Mouse (Mus musculus) hindbrain, embryonic 14.5 days (tissue): ENCODE results near the gene Apbb1ip. TPM values are rescaled to one million over a fixed set of nuclear protein-coding genes. Genes with fewer than 3 reads are reported as not detected.

Experiments used
- ATAC-seq: fragments of 200-750 bp; cut with Nextera tagmentation; 2 replicates; pipeline ENCODE4 v1.8.0; 2017; ENCODE audit warnings: moderate number of reproducible peaks, mild to moderate bottlenecking, moderate TSS enrichment, moderate library complexity; ENCODE audit not compliant: low FRiP score
- DNase-seq: peaks from one replicate; pipeline ENCODE4 v3.0.0-alpha.2; 2015; ENCODE audit warnings: low spot score
- H3K27ac ChIP-seq: fragments of 300-500 bp; sonication (generic); 2 replicates; pipeline ENCODE4 v1.5.1; 2014; ENCODE audit warnings: mild to moderate bottlenecking, moderate library complexity
- H3K27me3 ChIP-seq: fragments of 300-500 bp; sonication (generic); 2 replicates; pipeline ENCODE4 v1.6.1; 2014; ENCODE audit warnings: mild to moderate bottlenecking, low read length, mixed read lengths; ENCODE audit not compliant: control insufficient read depth, insufficient read depth
- H3K36me3 ChIP-seq: fragments of 300-500 bp; sonication (generic); replicated peaks from 2 replicates; pipeline ENCODE4 v1.6.1; 2014; ENCODE audit not compliant: control insufficient read depth, insufficient read depth
- H3K4me1 ChIP-seq: fragments of 300-500 bp; sonication (generic); replicated peaks from 2 replicates; pipeline ENCODE4 v1.6.1; 2014; ENCODE audit warnings: antibody characterized with exemption, low read length, mixed read lengths; ENCODE audit not compliant: control insufficient read depth, insufficient read depth
- H3K4me2 ChIP-seq: fragments of 300-500 bp; sonication (generic); replicated peaks from 2 replicates; pipeline ENCODE4 v1.6.1; 2014; ENCODE audit warnings: mild to moderate bottlenecking, moderate library complexity
- H3K4me3 ChIP-seq: fragments of 300-500 bp; sonication (generic); replicated peaks from 2 replicates; pipeline ENCODE4 v1.5.1; 2014; ENCODE audit warnings: mild to moderate bottlenecking, low read length
- H3K9ac ChIP-seq: fragments of 300-500 bp; sonication (generic); 2 replicates; pipeline ENCODE4 v1.6.1; 2014
- H3K9me3 ChIP-seq: fragments of 300-500 bp; sonication (generic); 2 replicates; pipeline ENCODE4 v1.6.1; 2016; ENCODE audit warnings: low read length; ENCODE audit not compliant: control insufficient read depth
- whole genome bisulfite sequencing: fragments of 180-500 bp; shearing (Covaris S2); extraction: QIAGEN DNeasy Blood & Tissue Kit; methylation state at CpG from one replicate; pipeline ENCODE4 v1.1.7; 2014; 5-methylcytosine and 5-hydroxymethylcytosine counted together
- polyA plus RNA-seq: library from polyadenylated mRNA; unstranded; fragments of >200 nt; fragmentation: Nextera tagmentation; extraction: Ambion mirVana; gene quantifications from 2 replicates; pipeline ENCODE4 v1.2.1, GENCODE M21; 2014

The Apbb1ip gene
- polyA plus RNA-seq, 1 experiment from 2014 or later: 1.0 TPM

DNA sequence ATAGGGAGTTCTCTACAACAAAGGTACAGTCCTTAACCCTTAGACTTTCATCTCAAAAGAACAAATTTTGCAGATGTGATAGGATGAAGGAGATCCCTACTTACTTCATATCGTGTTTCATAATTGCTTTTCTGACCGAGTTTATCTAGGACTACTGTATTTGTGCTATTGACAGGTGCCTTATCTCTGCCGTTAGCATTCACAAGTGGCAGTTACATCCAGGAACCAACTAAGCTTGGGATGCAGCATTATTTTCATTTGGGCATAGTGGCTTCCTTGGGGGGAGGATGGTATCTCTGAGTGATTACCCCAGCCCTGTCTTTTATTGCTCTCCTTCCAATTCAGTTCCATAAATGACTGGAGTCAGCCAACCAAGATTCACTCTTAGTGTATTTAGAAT, 8.2 kb downstream of the Apbb1ip start:
- Histone ChIP-seq H3K9me3 (no peaks in the 10 kb centered on the region), H3K36me3 (no peaks in the 10 kb centered on the region), H3K4me2 (no peak overlapping the region), H3K9ac (no peak overlapping the region), H3K4me3 (no peak overlapping the region), H3K27ac (no peak overlapping the region), H3K4me1 (no peaks in the 10 kb centered on the region), H3K27me3 (no peaks in the 10 kb centered on the region)
- no peak for ATAC-seq
- 95% methylated on average over 3 of the region's 3 CpGs for WGBS
- no peak for DNase-seq

DNA sequence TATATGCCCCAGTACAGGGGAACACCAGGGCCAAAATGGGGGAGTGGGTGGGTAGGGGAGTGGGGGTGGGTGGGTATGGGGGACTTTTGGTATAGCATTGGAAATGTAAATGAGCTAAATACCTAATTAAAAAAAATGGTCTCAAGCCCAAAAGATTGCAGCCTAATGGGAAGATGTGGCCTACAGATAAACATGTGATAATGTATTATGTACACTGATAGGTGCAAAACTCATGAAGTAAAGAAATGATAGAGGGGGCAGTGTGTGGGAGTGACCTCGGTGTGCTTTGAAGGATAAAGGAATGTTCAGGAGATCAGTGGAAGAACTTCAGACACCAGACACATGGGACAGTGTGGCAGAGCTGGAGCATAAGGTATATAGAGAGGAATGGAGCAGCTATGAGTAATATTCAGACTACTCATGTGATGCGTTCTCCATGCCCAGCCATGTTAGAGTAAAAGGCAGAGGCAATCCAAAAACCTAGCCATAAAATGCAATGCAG, 9.3 kb downstream of the Apbb1ip start:
- Histone ChIP-seq H3K27me3 (no peaks in the 10 kb centered on the region), H3K4me3 (no peak overlapping the region), H3K4me2 (no peak overlapping the region), H3K9me3 (no peaks in the 10 kb centered on the region), H3K27ac (no peak overlapping the region), H3K36me3 (no peaks in the 10 kb centered on the region), H3K9ac (no peak overlapping the region), H3K4me1 (no peaks in the 10 kb centered on the region)
- 92% methylated on average over 2 of the region's 2 CpGs for WGBS
- ATAC-seq (no peak), DNase-seq (no peak)

DNA sequence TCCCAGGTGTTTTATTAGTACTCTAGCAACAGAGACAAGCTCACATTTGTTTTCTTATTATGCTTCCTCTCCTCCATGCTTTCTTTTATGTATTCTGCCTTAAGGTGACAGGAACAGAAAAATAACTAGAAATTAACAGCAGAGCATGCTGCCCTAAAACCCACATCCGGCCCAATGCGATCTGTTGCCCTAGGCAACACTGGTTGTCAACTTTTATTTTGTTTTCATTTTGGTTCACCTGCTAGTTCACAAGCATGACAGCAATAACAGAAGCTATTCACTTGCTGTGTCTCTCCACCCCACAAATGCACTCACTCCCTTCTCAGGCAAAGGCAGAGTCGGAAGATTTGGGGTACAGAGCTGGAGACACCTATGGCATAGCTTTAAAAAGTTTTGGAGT, 10.3 kb downstream of the Apbb1ip start:
- 74% methylated on average over 3 of the region's 3 CpGs for WGBS
- Histone ChIP-seq H3K27me3 (no peaks in the 10 kb centered on the region), H3K36me3 (no peaks in the 10 kb centered on the region), H3K4me1 (no peaks in the 10 kb centered on the region), H3K4me2 (no peak overlapping the region), H3K4me3 (no peak overlapping the region), H3K9me3 (no peaks in the 10 kb centered on the region), H3K9ac (no peak overlapping the region), H3K27ac (no peak overlapping the region)
- no peak for ATAC-seq
- DNase-seq: no peak

DNA sequence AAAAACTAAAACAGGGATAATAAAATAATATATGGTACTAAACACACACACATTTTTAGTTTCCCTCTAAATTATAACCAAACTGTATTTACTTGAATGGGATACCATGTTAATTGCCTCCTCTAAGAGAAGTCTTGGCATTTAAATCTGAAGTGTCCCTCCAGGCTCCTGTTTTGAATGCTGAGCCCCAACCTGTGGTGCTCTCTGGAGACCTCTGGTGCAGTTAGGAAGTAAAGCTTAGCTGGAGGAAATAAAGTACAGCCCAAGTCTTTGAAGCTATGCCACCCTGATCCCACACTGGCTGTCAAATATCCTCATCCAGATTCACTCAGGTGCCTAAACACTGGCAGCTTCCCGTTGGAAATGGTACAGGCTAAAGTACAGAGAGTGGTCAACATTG, 10.9 kb downstream of the Apbb1ip start:
- Histone ChIP-seq H3K27ac (no peak overlapping the region), H3K4me2 (no peak overlapping the region), H3K4me1 (no peaks in the 10 kb centered on the region), H3K9me3 (no peaks in the 10 kb centered on the region), H3K4me3 (no peak overlapping the region), H3K36me3 (no peaks in the 10 kb centered on the region), H3K27me3 (no peaks in the 10 kb centered on the region), H3K9ac (no peak overlapping the region)
- ATAC-seq: no peak
- no peak for DNase-seq
- WGBS: 67% methylated on average over 1 of the region's 1 CpGs

DNA sequence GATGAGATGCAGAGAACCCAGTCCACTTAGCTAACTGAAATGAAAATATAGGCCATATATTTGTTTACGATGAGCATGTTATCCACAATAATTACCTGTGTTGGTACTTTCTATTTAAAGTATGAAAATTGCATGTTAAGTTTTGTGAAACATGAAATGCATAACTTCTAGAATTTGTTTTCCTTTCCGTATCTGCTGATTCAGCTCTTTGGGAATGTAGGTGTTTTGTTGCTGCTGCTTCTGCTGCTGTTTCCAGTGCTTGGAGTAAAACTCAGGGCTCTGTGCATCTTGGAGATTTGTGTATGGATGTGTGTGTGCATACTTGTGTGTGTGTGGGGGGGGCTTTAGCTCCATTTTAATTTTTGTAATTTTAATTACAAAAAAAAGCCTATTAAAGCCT, 14.8 kb downstream of the Apbb1ip start:
- Histone ChIP-seq H3K4me2 (no peak overlapping the region), H3K4me3 (no peak overlapping the region), H3K9ac (no peak overlapping the region), H3K36me3 (no peaks in the 10 kb centered on the region), H3K4me1 (no peaks in the 10 kb centered on the region), H3K27ac (no peak overlapping the region), H3K27me3 (no peaks in the 10 kb centered on the region), H3K9me3 (no peaks in the 10 kb centered on the region)
- WGBS: 93% methylated on average over 2 of the region's 2 CpGs
- no peak for DNase-seq
- no peak for ATAC-seq

DNA sequence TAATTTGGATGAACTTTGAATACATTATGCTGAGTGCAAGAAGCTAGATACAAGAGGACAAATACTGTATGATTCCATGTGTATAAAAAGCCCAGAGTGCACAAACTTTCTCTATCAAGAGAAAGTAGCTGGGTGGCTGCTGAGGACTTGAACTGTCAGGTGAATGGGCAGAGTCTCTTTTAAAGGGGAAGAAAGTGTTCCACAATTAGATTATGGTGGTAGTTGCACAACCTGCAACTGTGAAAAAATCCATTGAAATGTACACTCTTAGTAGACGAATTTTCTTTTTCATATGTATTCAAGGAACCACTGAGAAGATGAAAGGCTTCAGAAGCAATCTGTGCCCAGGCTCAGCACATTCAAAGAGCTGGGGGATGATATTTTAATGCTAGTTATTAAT, 15.7 kb downstream of the Apbb1ip start:
- Histone ChIP-seq H3K4me2 (no peak overlapping the region), H3K4me1 (no peaks in the 10 kb centered on the region), H3K9ac (no peak overlapping the region), H3K27me3 (no peaks in the 10 kb centered on the region), H3K36me3 (no peaks in the 10 kb centered on the region), H3K27ac (no peak overlapping the region), H3K9me3 (no peaks in the 10 kb centered on the region), H3K4me3 (no peak overlapping the region)
- WGBS: 60% methylated on average over 1 of the region's 1 CpGs
- DNase-seq: no peak
- no peak for ATAC-seq

DNA sequence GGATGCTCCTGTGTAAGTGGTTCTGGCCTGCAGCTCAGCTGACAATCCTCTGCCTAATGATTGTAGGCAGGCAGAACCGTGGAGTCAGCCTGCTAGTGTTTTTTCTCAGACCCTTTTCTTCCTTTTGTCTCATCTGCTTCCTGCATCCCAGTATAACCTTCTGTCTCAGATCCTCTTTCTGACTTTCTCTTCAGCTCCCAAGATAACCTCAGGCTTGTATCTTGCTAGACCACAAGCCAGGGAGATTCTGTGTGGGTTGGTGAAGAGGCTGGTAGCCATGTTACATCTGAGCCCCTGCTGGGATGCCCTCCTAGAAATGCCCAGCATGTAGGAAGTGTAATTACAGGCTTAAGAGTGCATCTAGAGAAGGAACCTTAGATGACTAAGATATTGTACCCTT, 16.5 kb downstream of the Apbb1ip start:
- Histone ChIP-seq H3K36me3 (no peaks in the 10 kb centered on the region), H3K27me3 (no peaks in the 10 kb centered on the region), H3K4me3 (no peak overlapping the region), H3K4me2 (no peak overlapping the region), H3K9ac (no peak overlapping the region), H3K27ac (no peak overlapping the region), H3K9me3 (peaks cover 6% of the 10 kb centered on the region; the same call in 1 of the 2 replicates), H3K4me1 (no peaks in the 10 kb centered on the region)
- DNase-seq (no peak), ATAC-seq (no peak)
- WGBS: 44% methylated on average over 1 of the region's 1 CpGs

DNA sequence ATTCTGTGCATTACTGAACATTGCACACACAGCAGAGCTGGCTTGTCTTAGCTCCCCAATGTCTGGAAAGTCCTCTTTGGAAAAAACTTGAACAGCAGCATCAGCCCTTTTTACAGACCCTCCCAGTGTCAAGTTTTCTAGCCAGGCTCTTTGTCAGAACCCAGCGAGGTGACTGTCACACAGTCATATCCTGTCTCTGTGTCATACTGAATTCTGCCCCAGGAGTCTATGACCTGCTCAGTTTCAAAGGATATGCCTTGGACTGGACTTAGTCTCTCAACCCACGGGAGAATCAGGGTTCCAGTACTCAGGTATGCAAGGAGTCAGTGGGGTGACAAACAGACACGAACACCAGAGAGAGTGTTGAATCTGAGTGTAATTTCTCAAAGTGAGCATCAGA, 21.2 kb downstream of the Apbb1ip start:
- H3K27ac ChIP-seq: no peak overlapping the region
- WGBS: 76% methylated on average over 3 of the region's 3 CpGs
- no peak overlapping the region for H3K4me2 ChIP-seq
- no peak for ATAC-seq
- peaks cover 23% of the 10 kb centered on the region; the same call in 1 of the 2 replicates for H3K9me3 ChIP-seq
- H3K9ac ChIP-seq: no peak overlapping the region
- no peaks in the 10 kb centered on the region for H3K27me3 ChIP-seq
- no peak for DNase-seq
- no peaks in the 10 kb centered on the region for H3K36me3 ChIP-seq
- H3K4me3 ChIP-seq: no peak overlapping the region
- no peaks in the 10 kb centered on the region for H3K4me1 ChIP-seq

DNA sequence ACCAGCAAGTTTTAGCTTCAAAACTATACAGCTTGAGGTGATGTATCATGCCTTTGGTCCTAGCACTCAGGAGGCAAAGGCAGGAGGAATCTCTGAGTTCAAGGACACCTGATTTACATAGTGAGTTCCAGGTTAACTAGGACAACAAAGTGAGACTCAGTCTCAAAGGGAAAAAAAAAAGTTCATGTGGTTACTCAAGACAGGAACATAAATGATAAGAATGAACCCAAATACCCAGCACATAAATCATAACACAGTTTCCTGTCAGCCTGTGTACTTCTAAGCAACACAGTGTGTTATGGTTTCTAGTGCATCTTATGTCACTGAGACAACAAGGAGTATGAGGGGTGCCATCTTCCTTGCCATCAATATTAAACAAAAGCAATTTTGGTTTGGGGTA, 22.6 kb downstream of the Apbb1ip start:
- ATAC-seq: no peak
- H3K36me3 ChIP-seq: no peaks in the 10 kb centered on the region
- no peak overlapping the region for H3K9ac ChIP-seq

DNA sequence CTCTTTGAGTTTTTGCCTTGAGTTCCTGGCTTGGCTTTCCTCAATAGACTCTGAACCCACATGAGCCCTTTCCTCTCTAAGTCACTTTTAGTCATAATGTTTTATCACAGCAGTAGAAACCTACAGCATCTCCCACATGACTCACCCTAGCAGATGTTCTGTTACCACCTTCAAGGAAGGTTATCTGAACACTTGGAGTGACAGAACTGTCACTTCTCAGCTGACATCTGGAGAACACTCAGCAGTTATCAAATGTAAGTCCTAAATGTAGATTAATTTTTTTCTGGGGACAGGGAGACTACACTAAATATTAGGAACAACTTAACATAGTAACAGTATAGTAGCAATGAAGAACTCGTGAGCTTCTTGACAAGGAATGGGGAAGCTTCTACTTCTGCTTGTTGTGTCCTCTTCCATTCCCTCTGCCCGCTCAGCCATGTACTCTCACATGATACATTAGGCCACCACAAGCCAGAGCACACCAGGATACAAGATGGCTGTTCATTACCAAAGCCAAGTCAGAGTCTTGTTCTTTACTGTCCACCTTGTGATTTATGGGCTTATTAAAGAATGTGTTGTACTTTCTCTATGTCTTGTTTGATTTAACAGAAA, 25.6 kb downstream of the Apbb1ip start:
- Histone ChIP-seq H3K36me3 (no peaks in the 10 kb centered on the region), H3K27me3 (no peaks in the 10 kb centered on the region), H3K4me1 (no peaks in the 10 kb centered on the region), H3K9ac (no peak overlapping the region), H3K4me2 (no peak overlapping the region), H3K9me3 (peaks cover 23% of the 10 kb centered on the region; the same call in 1 of the 2 replicates), H3K27ac (no peak overlapping the region), H3K4me3 (no peak overlapping the region)
- 87% methylated on average over 2 of the region's 2 CpGs for WGBS
- ATAC-seq: no peak
- DNase-seq: no peak

More for the DNA sequence above, 22.6 kb downstream of the Apbb1ip start:
- Histone ChIP-seq H3K27me3 (no peaks in the 10 kb centered on the region), H3K4me2 (no peak overlapping the region), H3K27ac (no peak overlapping the region), H3K4me3 (no peak overlapping the region), H3K4me1 (no peaks in the 10 kb centered on the region), H3K9me3 (peaks cover 23% of the 10 kb centered on the region; the same call in 1 of the 2 replicates)
- no peak for DNase-seq
